Mouse (Mus musculus): ENCODE data around the gene Rtn1.

The Rtn1 gene

GRCm38 (mm10) chr12:72374823-72375225 lies 34.0 kb downstream of the Rtn1 start:
- DNase-seq (ENCODE audit: low spot score in 2 of 2), result no peak

GRCm38 (mm10) chr12:72373916-72374615 lies 34.8 kb downstream of the Rtn1 start:
- DNase-seq (ENCODE audit: low spot score in 2 of 2), result no peak

- DNase-seq (ENCODE audit: low spot score in 2 of 2), result no peak
Measured at GRCm38 (mm10) chr12:72370081-72370480, 38.8 kb downstream of the Rtn1 start.

GRCm38 (mm10) chr12:72366763-72367162 lies 42.1 kb downstream of the Rtn1 start:
- no peak for DNase-seq (ENCODE audit: low spot score in 2 of 2)

- no peak for DNase-seq (ENCODE audit: low spot score in 2 of 2)
Measured at GRCm38 (mm10) chr12:72366104-72366437, 42.8 kb downstream of the Rtn1 start.

- DNase-seq (ENCODE audit: low spot score in 2 of 2), result no peak
Measured at GRCm38 (mm10) chr12:72365231-72366103, 43.4 kb downstream of the Rtn1 start.

GRCm38 (mm10) chr12:72364543-72364942 lies 44.3 kb downstream of the Rtn1 start:
- no peak for DNase-seq (ENCODE audit: low spot score in 2 of 2)

- DNase-seq (ENCODE audit: low spot score in 2 of 2), result no peak
Measured at GRCm38 (mm10) chr12:72361701-72362354, 47.0 kb downstream of the Rtn1 start.

- DNase-seq (ENCODE audit: low spot score in 2 of 2), result no peak
Measured at GRCm38 (mm10) chr12:72360926-72361615, 47.8 kb downstream of the Rtn1 start.

- no peak for DNase-seq (ENCODE audit: low spot score in 2 of 2)
Measured at GRCm38 (mm10) chr12:72359903-72360302, 49.0 kb downstream of the Rtn1 start.

- DNase-seq (ENCODE audit: low spot score in 2 of 2), result no peak
Measured at GRCm38 (mm10) chr12:72357667-72358420, 51.0 kb downstream of the Rtn1 start.

- no peak for DNase-seq (ENCODE audit: low spot score in 2 of 2)
Measured at GRCm38 (mm10) chr12:72354241-72354640, 54.6 kb downstream of the Rtn1 start.

- no peak for DNase-seq (ENCODE audit: low spot score in 2 of 2)
Measured at GRCm38 (mm10) chr12:72353506-72353905, 55.3 kb downstream of the Rtn1 start.

- DNase-seq (ENCODE audit: low spot score in 2 of 2), result no peak
Measured at GRCm38 (mm10) chr12:72348508-72348907, 60.3 kb downstream of the Rtn1 start.

- no peak for DNase-seq (ENCODE audit: low spot score in 2 of 2)
Measured at GRCm38 (mm10) chr12:72347184-72347583, 61.7 kb downstream of the Rtn1 start.

GRCm38 (mm10) chr12:72343639-72344038 lies 65.2 kb downstream of the Rtn1 start:
- no peak for DNase-seq (ENCODE audit: low spot score in 2 of 2)

- no peak for DNase-seq (ENCODE audit: low spot score in 2 of 2)
Measured at GRCm38 (mm10) chr12:72336009-72336408, 72.8 kb downstream of the Rtn1 start.

- DNase-seq (ENCODE audit: low spot score in 2 of 2), result no peak
Measured at GRCm38 (mm10) chr12:72332488-72333013, 76.3 kb downstream of the Rtn1 start.

GRCm38 (mm10) chr12:72331912-72332487 lies 76.9 kb downstream of the Rtn1 start:
- DNase-seq (ENCODE audit: low spot score in 2 of 2), result no peak

- DNase-seq (ENCODE audit: low spot score in 2 of 2), result no peak
Measured at GRCm38 (mm10) chr12:72326087-72326486, 82.8 kb downstream of the Rtn1 start.

- DNase-seq (ENCODE audit: low spot score in 2 of 2), result no peak
Measured at GRCm38 (mm10) chr12:72325025-72325424, 83.8 kb downstream of the Rtn1 start.

Data from urinary bladder, postnatal 4 days (tissue).